Mouse (Mus musculus): ENCODE measurements around the gene Lrrc8c. TPM values are rescaled to one million over a fixed set of nuclear protein-coding genes. Genes with fewer than 3 reads are reported as not detected.

Lrrc8c gene
- polyA plus RNA-seq, 1 experiment from 2014 or later: 11.8 TPM

DNA sequence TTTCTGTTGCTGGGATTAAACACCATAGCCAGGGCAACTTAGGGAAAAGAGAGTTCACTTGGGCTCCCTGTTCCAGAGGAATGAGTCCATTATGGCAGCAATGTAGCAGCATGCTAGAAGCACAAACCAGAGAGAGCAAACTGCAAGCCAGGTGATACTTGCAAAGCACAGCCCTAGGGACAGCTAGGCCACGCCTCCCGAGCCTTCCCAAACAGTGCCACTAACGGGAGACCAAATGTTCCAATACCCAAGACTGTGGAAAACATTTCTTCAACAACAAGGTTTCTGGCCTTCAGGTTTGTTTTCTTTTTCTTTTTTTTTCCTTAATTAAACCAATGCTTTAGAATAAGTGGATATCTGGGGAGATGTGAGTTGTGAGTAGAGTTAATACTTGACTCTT lies 38.2 kb downstream of the Lrrc8c start:
- Histone ChIP-seq H3K4me3 (ENCODE audit: low read depth, low read length) (no peak overlapping the region), H3K9ac (ENCODE audit: low read depth, low read length) (no peak overlapping the region), H3K4me2 (replicated peaks; ENCODE audit: low read depth) (no peak overlapping the region), H3K9me3 (ENCODE audit: control insufficient read depth) (no peaks in the 10 kb centered on the region), H3K36me3 (ENCODE audit: control insufficient read depth, insufficient read depth) (no peaks in the 10 kb centered on the region), H3K27me3 (replicated peaks; ENCODE audit: control insufficient read depth, insufficient read depth, low read length) (no peaks in the 10 kb centered on the region), H3K27ac (ENCODE audit: low read depth, low read length) (no peak overlapping the region), H3K4me1 (replicated peaks; ENCODE audit: control insufficient read depth, insufficient read depth, low read length) (no peaks in the 10 kb centered on the region)
- WGBS: 97% methylated on average over 3 of the region's 3 CpGs
- TF ChIP-seq CTCF (IDR thresholded peaks at IDR 0.05; ENCODE audit: low read depth): no peak
- ATAC-seq: no peak

DNA sequence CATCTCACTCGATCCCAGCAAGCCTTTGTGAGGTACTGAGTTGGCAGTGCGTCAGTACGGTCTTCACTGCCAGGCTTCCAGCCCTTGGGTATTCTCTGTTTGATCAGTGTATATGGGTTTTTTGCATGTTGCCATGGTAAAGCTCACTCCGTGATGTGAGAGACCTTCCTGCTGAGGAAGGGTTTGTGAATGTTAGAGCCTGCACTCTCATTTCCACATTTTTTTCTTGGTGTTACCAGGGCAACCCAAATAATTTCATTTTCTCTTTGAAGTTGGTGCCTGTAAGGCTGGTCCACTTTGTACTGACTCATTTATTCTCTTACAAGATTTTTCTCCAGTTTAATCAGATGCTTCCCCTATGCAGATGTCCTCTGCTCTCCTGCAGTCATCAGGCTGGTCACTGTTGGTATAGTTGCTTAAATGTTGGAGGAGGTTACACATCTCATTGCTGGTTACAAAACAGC lies 38.6 kb downstream of the Lrrc8c start:
- H3K36me3 ChIP-seq (ENCODE audit: control insufficient read depth, insufficient read depth): no peaks in the 10 kb centered on the region
- WGBS: 81% methylated on average over 4 of the region's 4 CpGs
- ATAC-seq: no peak

DNA sequence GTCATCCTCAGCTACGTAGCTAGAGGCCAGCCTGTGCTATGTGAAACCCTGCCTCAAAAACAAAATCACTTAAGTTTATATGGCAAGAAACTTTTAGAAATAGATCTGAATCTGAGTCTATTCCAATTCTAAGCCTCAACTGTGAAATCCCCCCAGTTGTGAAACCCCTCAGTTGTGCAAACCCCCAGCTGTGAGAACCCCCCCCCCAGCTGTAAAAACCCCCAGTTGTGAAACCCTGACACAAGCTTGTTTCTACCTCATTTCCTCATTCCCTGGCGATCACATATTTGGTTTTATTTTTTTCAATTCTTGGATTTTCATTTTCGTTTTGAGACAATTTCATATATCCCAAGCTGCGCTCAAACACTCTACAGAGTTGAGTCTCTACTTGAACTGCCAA lies 39.3 kb downstream of the Lrrc8c start:
- H3K36me3 ChIP-seq (ENCODE audit: control insufficient read depth, insufficient read depth): no peaks in the 10 kb centered on the region
- H3K27ac ChIP-seq (ENCODE audit: low read depth, low read length): no peak overlapping the region
- no peaks in the 10 kb centered on the region for H3K27me3 ChIP-seq (replicated peaks; ENCODE audit: control insufficient read depth, insufficient read depth, low read length)
- 89% methylated on average over 4 of the region's 4 CpGs for WGBS
- H3K9ac ChIP-seq (ENCODE audit: low read depth, low read length): no peak overlapping the region
- no peaks in the 10 kb centered on the region for H3K9me3 ChIP-seq (ENCODE audit: control insufficient read depth)
- H3K4me3 ChIP-seq (ENCODE audit: low read depth, low read length): no peak overlapping the region
- no peak for ATAC-seq
- no peaks in the 10 kb centered on the region for H3K4me1 ChIP-seq (replicated peaks; ENCODE audit: control insufficient read depth, insufficient read depth, low read length)
- H3K4me2 ChIP-seq (replicated peaks; ENCODE audit: low read depth): no peak overlapping the region
- no peak for TF ChIP-seq CTCF (IDR thresholded peaks at IDR 0.05; ENCODE audit: low read depth)

More for the DNA sequence above, 38.6 kb downstream of the Lrrc8c start:
- no peak for TF ChIP-seq CTCF (IDR thresholded peaks at IDR 0.05; ENCODE audit: low read depth)
- Histone ChIP-seq H3K4me3 (ENCODE audit: low read depth, low read length) (no peak overlapping the region), H3K4me1 (replicated peaks; ENCODE audit: control insufficient read depth, insufficient read depth, low read length) (no peaks in the 10 kb centered on the region), H3K27me3 (replicated peaks; ENCODE audit: control insufficient read depth, insufficient read depth, low read length) (no peaks in the 10 kb centered on the region), H3K4me2 (replicated peaks; ENCODE audit: low read depth) (no peak overlapping the region), H3K9me3 (ENCODE audit: control insufficient read depth) (no peaks in the 10 kb centered on the region), H3K27ac (ENCODE audit: low read depth, low read length) (no peak overlapping the region), H3K9ac (ENCODE audit: low read depth, low read length) (no peak overlapping the region)

DNA sequence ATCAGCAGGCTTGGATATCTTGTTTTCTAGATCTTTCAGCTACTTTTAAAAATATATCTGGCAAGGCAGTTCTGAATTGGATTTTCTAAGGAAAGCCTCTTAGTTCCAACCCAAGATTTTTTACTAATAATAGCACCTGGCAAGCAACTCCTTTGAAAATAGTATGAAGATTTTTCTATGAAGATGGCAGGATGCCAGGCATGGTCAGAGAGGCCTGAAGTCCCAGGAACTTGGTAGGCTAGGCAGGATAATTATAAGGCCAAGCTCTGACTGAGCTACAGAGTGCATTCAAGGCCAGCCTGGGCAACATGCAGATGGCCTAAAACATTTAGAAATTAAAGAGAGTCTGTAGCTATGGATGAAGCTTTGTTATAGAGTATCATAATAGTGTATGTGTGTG lies 42.7 kb downstream of the Lrrc8c start:
- no peaks in the 10 kb centered on the region for H3K27me3 ChIP-seq (replicated peaks; ENCODE audit: control insufficient read depth, insufficient read depth, low read length)
- H3K27ac ChIP-seq (ENCODE audit: low read depth, low read length): no peak overlapping the region
- H3K9me3 ChIP-seq (ENCODE audit: control insufficient read depth): no peaks in the 10 kb centered on the region
- no peak overlapping the region for H3K9ac ChIP-seq (ENCODE audit: low read depth, low read length)
- no peaks in the 10 kb centered on the region for H3K36me3 ChIP-seq (ENCODE audit: control insufficient read depth, insufficient read depth)
- H3K4me2 ChIP-seq (replicated peaks; ENCODE audit: low read depth): no peak overlapping the region
- no peak overlapping the region for H3K4me3 ChIP-seq (ENCODE audit: low read depth, low read length)
- ATAC-seq: no peak
- no peak for TF ChIP-seq CTCF (IDR thresholded peaks at IDR 0.05; ENCODE audit: low read depth)
- H3K4me1 ChIP-seq (replicated peaks; ENCODE audit: control insufficient read depth, insufficient read depth, low read length): no peaks in the 10 kb centered on the region

DNA sequence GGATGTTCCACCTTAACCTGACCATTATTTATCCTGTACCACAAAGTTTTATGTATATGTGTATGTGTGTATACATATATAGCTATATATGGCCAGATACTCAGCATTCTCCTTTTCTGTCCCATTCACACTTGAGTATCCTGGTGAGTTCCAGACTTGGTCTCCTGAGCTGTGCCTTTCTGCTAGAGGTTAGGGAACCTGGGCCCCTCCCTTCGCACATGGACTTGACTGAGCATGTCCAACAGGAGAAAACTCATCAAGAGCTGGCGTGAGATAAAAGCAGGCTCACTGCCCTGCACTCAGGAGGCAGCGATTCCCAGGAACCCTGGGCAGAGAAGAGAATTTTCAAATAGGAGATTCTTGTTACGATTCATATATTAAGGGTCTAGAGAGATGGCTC lies 45.6 kb downstream of the Lrrc8c start:
- H3K4me1 ChIP-seq (replicated peaks; ENCODE audit: control insufficient read depth, insufficient read depth, low read length): no peaks in the 10 kb centered on the region
- H3K4me3 ChIP-seq (ENCODE audit: low read depth, low read length): no peak overlapping the region
- H3K9ac ChIP-seq (ENCODE audit: low read depth, low read length): no peak overlapping the region
- H3K36me3 ChIP-seq (ENCODE audit: control insufficient read depth, insufficient read depth): no peaks in the 10 kb centered on the region
- no peak overlapping the region for H3K4me2 ChIP-seq (replicated peaks; ENCODE audit: low read depth)
- H3K9me3 ChIP-seq (ENCODE audit: control insufficient read depth): no peaks in the 10 kb centered on the region
- H3K27me3 ChIP-seq (replicated peaks; ENCODE audit: control insufficient read depth, insufficient read depth, low read length): no peaks in the 10 kb centered on the region
- 88% methylated on average over 4 of the region's 4 CpGs for WGBS
- no peak for ATAC-seq
- no peak for TF ChIP-seq CTCF (IDR thresholded peaks at IDR 0.05; ENCODE audit: low read depth)
- no peak overlapping the region for H3K27ac ChIP-seq (ENCODE audit: low read depth, low read length)

DNA sequence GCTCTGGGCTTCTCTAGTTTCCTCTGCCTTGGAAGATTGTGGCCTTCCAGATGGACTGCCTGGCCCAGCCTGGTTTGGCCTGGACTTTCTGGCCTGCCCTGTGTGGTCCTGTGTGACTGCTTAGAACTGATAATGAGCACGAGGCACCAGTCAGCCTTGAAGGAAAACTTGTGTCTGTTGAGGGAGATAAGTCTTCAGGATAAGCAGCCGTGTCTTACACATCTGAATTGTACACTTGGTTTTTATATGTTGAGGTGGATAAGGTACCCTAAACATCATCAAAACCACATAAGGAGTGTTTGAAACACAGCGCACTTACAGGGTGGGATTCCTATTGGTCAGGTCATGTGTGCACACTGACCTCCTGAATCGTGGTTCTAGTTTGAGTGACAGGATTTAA lies 46.6 kb downstream of the Lrrc8c start:
- Histone ChIP-seq H3K4me2 (replicated peaks; ENCODE audit: low read depth) (no peak overlapping the region), H3K27me3 (replicated peaks; ENCODE audit: control insufficient read depth, insufficient read depth, low read length) (no peaks in the 10 kb centered on the region), H3K4me3 (ENCODE audit: low read depth, low read length) (no peak overlapping the region), H3K9me3 (ENCODE audit: control insufficient read depth) (no peaks in the 10 kb centered on the region), H3K4me1 (replicated peaks; ENCODE audit: control insufficient read depth, insufficient read depth, low read length) (no peaks in the 10 kb centered on the region), H3K9ac (ENCODE audit: low read depth, low read length) (no peak overlapping the region), H3K27ac (ENCODE audit: low read depth, low read length) (no peak overlapping the region), H3K36me3 (ENCODE audit: control insufficient read depth, insufficient read depth) (no peaks in the 10 kb centered on the region)
- TF ChIP-seq CTCF (IDR thresholded peaks at IDR 0.05; ENCODE audit: low read depth): no peak
- 77% methylated on average over 4 of the region's 4 CpGs for WGBS
- ATAC-seq: no peak

DNA sequence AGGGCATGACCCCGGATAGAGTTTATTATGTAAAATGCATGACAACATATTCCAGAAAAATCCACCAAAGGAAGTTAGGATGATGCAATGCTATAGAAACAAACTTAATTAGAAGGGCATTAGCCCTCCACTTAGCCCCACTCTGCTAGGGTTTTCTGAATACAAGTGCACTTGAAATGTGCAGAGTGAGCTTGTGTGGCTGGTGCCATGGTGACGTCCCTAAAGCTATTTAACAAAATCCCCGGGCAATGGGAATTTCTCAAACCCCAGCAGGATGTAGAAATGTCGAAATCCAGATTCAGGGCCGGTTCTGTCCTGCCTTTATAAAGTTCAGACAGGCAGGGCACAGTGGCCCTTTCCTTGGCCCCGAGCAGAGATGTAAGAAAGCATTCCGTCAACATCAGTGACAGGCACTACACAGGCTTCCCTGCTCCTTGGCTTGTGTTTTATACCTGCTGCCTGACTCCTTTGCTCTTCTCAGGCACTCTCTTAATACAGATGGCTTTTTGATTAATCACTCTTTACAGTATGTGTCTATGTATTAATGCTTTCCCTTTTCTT lies 47.7 kb downstream of the Lrrc8c start:
- Histone ChIP-seq H3K27ac (ENCODE audit: low read depth, low read length) (no peak overlapping the region), H3K4me1 (replicated peaks; ENCODE audit: control insufficient read depth, insufficient read depth, low read length) (no peaks in the 10 kb centered on the region), H3K4me2 (replicated peaks; ENCODE audit: low read depth) (no peak overlapping the region), H3K9ac (ENCODE audit: low read depth, low read length) (no peak overlapping the region), H3K9me3 (ENCODE audit: control insufficient read depth) (no peaks in the 10 kb centered on the region), H3K4me3 (ENCODE audit: low read depth, low read length) (no peak overlapping the region), H3K36me3 (ENCODE audit: control insufficient read depth, insufficient read depth) (no peaks in the 10 kb centered on the region), H3K27me3 (replicated peaks; ENCODE audit: control insufficient read depth, insufficient read depth, low read length) (no peaks in the 10 kb centered on the region)
- WGBS: 72% methylated on average over 7 of the region's 7 CpGs
- TF ChIP-seq CTCF (IDR thresholded peaks at IDR 0.05; ENCODE audit: low read depth): no peak
- no peak for ATAC-seq
